Mouse (Mus musculus): ENCODE results near the gene Fgd6. TPM values are rescaled to one million over a fixed set of nuclear protein-coding genes. Genes with fewer than 3 reads are reported as not detected.

The Fgd6 gene
- polyA plus RNA-seq, 1 experiment = 5.4 TPM

DNA sequence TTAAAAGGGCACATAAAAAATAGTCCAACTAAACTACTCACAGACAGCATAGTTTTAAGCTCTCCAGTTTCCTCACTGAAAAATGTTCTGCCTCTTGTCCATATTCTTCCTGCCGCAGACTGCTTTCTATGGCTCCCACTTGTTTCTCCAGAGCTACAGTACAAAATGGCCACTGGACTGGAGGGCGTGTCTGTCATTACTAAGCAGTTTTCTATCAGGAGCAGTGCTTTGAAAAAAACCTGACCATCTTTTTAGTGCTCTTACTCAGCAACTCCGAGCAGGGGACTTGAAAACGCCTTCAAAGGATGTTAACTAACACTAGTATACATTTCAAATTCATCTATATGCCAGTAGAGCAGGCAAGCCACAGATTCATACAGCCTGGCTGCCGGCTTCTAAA is 15.2 kb upstream of the Fgd6 start:
- no peak for TF ChIP-seq POLR2A (IDR thresholded peaks at IDR 0.05; ENCODE audit: borderline replicate concordance, extremely low read depth, insufficient read depth, insufficient read length, poor library complexity, severe bottlenecking)
- no peak for TF ChIP-seq CTCF (IDR thresholded peaks at IDR 0.05; ENCODE audit: borderline replicate concordance, extremely low read depth, insufficient read depth, insufficient read length)
- DNase-seq (ENCODE audit: low read depth) = no peak

DNA sequence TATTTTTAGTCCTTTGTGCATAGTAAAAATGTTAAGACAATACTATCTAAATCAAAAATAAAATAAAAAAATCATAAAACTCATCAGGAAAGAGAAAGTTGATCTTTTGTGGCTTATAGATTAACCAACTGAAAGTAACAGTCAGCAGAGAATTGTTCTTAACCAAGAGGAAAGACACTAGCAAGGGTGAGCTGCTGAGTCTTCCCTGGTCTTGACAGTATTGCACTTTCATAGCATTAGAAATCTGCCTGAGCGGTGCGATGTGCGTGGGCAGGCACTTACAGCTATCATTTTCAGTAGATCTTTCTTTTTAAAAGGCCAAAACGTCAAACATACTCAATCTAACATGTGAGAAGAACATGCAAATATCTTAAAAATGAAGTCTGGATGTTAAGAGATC is 14.7 kb upstream of the Fgd6 start:
- no peak for TF ChIP-seq CTCF (IDR thresholded peaks at IDR 0.05; ENCODE audit: borderline replicate concordance, extremely low read depth, insufficient read depth, insufficient read length)
- no peak for TF ChIP-seq POLR2A (IDR thresholded peaks at IDR 0.05; ENCODE audit: borderline replicate concordance, extremely low read depth, insufficient read depth, insufficient read length, poor library complexity, severe bottlenecking)
- no peak for DNase-seq (ENCODE audit: low read depth)

DNA sequence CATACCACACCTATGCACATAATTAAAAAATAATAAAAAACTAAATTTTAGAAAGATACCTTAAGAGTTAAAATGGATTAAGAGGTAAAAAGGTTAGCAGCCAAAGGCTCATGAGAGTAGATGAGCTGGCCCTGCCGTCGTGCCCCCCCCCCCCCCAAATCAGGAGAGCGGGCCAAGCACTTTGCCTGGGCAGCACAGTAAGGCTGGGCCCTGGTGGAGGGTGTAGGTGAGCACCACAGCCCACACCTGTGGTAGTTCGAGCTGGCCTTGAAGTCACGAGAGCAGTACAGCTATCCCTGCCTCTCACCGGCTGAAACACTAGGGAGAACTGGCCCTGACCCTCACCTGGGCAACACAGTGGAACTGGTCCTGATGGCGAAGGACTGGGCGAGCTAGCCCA is 10.7 kb upstream of the Fgd6 start:
- no peak for DNase-seq (ENCODE audit: low read depth)
- TF ChIP-seq CTCF (IDR thresholded peaks at IDR 0.05; ENCODE audit: borderline replicate concordance, extremely low read depth, insufficient read depth, insufficient read length) (no peak), POLR2A (IDR thresholded peaks at IDR 0.05; ENCODE audit: borderline replicate concordance, extremely low read depth, insufficient read depth, insufficient read length, poor library complexity, severe bottlenecking) (no peak)

DNA sequence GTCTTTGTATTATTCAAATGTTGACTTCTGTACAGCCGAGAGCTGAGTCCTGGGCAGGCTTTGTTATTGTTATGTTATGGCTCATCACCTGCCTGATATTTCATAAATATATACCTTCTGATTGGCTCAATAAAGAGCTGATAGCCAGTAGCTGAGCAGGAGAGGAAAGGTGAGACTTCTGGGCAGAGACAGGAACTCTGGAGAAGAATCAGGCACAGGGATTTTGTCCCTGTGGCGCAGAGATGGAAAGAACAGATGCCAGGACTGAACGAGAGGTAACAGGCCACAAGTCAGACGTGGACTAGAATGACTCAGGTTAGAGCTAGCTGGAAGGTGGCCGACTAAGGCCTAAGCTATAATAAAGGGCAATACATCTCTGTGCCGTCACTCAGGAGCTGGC is 7.3 kb upstream of the Fgd6 start:
- TF ChIP-seq POLR2A (IDR thresholded peaks at IDR 0.05; ENCODE audit: borderline replicate concordance, extremely low read depth, insufficient read depth, insufficient read length, poor library complexity, severe bottlenecking) (no peak), CTCF (IDR thresholded peaks at IDR 0.05; ENCODE audit: borderline replicate concordance, extremely low read depth, insufficient read depth, insufficient read length) (no peak)
- DNase-seq (ENCODE audit: low read depth) = no peak

DNA sequence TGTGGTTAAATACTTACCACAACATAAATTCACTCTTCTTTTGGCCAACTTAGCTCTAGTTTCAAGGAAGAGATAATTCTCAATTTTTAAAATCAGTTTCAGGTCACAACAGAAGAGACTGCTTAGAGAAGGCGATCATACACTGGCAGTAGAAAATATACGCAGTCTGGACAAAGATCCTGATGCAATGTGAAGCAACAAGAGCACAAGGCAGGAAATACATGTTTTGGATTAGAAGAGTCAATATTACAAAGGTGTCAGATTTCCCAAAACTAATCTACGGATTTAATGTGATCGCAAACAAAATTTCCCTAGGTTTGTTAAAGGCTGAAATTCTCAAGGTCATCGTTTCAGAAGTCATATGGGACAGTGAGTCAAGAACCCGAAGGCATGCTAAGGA is 4.6 kb upstream of the Fgd6 start:
- DNase-seq (ENCODE audit: low read depth) = no peak
- no peak for TF ChIP-seq CTCF (IDR thresholded peaks at IDR 0.05; ENCODE audit: borderline replicate concordance, extremely low read depth, insufficient read depth, insufficient read length)
- TF ChIP-seq POLR2A (IDR thresholded peaks at IDR 0.05; ENCODE audit: borderline replicate concordance, extremely low read depth, insufficient read depth, insufficient read length, poor library complexity, severe bottlenecking) = no peak

DNA sequence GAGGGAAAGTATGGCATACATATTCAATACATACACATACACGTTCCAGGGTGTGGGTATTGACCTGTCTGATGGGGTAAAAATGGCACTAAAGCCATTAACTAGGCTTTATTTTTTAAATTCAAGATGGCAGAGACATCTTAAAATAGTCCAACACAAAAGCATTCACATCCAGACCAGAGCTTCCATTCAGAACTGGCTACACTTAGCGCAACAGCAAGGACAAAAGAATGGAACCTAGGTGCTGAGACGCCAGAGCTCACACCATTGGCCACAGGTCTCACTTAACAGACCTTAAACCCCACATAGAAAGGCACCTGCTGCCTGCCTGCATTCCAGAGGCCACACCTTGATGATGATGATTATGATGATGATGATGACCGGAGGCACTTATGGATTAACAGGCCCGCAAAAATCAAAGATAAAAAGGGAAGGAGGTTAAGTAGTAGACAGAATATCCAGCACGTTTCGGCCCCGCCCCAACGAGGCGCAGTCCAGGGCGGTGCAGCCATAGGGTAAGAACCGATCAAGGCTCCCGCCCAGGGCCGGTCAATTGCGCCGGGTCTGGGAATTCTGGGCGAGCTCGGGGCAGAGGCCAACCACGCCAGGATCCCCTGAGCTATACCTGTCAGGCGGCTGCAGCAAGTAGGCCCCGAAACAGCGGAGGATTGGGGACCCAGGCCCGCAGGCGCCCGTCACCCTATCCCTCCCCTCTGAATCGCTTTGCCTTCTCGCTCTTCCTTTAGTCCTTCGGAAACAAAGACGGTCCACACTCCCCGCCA is 734 bp upstream of the Fgd6 start:
- peak; percentile 63 for DNase-seq (ENCODE audit: low read depth)
- no peak for TF ChIP-seq CTCF (IDR thresholded peaks at IDR 0.05; ENCODE audit: borderline replicate concordance, extremely low read depth, insufficient read depth, insufficient read length)

DNA sequence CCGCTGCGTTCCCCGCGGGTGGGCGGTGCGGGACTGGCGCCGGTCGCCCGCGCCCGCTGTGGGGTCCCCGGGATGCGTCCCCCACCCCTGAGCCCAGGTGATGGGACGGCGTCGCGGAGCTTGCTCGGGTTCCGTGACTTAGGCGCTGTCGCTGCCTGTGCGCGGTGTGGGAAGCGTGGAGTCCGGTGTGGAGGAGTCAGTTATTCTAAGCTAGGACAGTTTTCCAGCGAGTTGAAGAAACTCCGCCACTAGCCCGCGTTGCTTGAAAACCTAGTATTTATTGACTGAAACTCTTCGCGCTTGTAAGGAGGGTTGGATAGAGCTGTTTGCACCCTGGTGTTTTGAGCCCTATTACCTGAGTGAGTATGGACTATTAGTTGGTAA is 566 bp downstream of the Fgd6 start:
- TF ChIP-seq POLR2A (IDR thresholded peaks at IDR 0.05; ENCODE audit: borderline replicate concordance, extremely low read depth, insufficient read depth, insufficient read length, poor library complexity, severe bottlenecking) = no peak
- no peak for TF ChIP-seq CTCF (IDR thresholded peaks at IDR 0.05; ENCODE audit: borderline replicate concordance, extremely low read depth, insufficient read depth, insufficient read length)
- DNase-seq (ENCODE audit: low read depth) = peak; percentile 61

DNA sequence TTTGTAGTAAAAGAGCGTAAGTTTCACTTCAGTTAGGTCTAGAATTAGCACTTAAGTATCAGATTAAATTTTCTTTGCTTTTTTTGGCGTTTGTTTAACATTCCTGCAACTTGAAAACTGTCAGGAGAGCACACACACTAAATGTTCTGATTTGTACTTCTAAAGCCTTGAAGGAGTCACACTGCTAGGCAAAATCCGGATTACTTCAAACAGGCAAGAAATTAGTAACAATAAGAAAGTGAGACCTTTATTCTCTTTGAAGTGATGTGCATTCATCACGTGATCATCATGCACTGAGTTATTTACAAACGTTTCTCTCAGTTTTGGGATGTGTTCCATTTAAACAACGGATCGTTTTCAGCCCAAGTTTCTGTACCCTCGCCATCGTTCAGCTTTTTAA is 1.4 kb downstream of the Fgd6 start:
- no peak for DNase-seq (ENCODE audit: low read depth)

DNA sequence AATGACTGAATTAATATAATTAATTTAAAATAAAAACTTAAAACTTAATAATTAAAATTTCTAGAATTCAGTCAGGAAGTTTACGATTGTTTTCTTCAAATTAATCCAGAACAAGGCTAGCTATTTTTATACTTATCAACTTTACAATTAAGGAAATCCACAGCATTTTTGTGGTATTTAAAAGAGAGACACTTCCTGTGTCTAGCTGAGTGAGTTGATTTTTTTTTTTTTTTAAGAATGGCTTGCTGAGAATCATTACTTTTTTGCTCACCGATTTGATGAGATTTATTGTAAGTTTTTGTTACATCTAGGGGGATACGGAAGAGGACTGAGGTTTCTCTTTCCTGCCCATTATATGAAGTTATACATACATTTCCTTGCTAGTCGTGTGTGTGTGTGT is 1.8 kb downstream of the Fgd6 start:
- DNase-seq (ENCODE audit: low read depth) = no peak
- no peak for TF ChIP-seq CTCF (IDR thresholded peaks at IDR 0.05; ENCODE audit: borderline replicate concordance, extremely low read depth, insufficient read depth, insufficient read length)
- TF ChIP-seq POLR2A (IDR thresholded peaks at IDR 0.05; ENCODE audit: borderline replicate concordance, extremely low read depth, insufficient read depth, insufficient read length, poor library complexity, severe bottlenecking) = no peak

More for the DNA sequence above, 1.4 kb downstream of the Fgd6 start:
- no peak for TF ChIP-seq POLR2A (IDR thresholded peaks at IDR 0.05; ENCODE audit: borderline replicate concordance, extremely low read depth, insufficient read depth, insufficient read length, poor library complexity, severe bottlenecking)
- TF ChIP-seq CTCF (IDR thresholded peaks at IDR 0.05; ENCODE audit: borderline replicate concordance, extremely low read depth, insufficient read depth, insufficient read length) = no peak

DNA sequence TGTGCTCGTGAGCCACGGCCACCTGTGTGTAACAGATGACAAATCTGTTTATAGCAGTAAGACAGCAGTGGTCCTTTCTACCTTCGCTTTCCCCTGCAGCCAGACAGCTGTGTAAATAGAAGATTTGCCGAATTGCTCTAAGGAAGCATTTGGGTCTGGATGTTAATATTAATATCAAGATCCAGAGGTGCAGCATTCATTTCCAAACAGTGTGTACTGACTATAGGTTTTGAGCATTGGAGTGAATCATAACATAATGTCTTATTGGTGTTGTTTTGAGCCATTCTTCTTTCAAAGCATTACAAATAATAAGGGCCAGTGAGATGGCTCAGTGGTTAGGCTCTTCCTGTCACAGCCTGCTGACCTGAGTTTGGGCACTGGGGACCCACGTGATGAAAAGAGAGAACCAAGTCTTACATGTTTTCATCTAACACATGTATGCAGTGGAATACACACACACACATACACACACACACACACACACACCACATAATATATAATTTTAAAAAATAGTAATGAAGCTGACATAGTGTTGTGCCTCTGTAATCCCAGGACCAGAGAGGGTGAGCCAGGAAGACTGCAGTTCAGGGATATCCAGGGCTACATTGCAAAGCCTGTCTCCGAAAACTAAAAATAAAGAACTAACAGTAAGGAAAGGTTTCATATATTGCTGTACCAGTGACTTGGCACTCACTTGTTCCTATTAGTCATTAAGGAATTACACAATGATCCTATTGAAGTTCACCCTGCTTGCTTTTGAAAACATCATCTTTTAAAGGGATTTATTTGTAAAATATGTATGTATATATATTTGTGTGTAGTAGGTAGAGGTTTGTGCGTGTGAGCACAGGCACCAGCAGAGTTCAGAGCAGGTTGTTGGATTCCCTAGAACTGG is 2.8 kb downstream of the Fgd6 start:
- TF ChIP-seq CTCF (IDR thresholded peaks at IDR 0.05; ENCODE audit: borderline replicate concordance, extremely low read depth, insufficient read depth, insufficient read length) (no peak), POLR2A (IDR thresholded peaks at IDR 0.05; ENCODE audit: borderline replicate concordance, extremely low read depth, insufficient read depth, insufficient read length, poor library complexity, severe bottlenecking) (no peak)
- DNase-seq (ENCODE audit: low read depth) = no peak

DNA sequence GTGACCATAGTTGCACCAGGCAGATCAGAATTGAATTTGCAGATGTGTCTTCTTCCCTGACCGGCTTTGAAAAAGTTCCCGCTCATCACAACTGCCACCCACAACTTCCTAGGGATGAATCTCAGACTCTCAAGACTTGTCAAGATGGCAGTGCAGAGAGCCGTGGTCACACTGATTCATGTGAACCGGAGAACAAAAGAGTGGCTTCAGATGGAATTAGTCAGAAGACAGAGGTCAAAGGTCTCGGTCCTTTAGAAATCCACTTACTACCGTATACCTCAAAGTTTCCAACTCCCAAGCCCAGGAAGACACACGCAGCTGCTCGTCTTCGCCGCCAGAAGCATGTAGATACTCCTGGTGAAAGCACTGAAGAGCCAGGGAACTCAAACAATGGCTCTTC is 8.1 kb downstream of the Fgd6 start:
- TF ChIP-seq CTCF (IDR thresholded peaks at IDR 0.05; ENCODE audit: borderline replicate concordance, extremely low read depth, insufficient read depth, insufficient read length) = no peak
- TF ChIP-seq POLR2A (IDR thresholded peaks at IDR 0.05; ENCODE audit: borderline replicate concordance, extremely low read depth, insufficient read depth, insufficient read length, poor library complexity, severe bottlenecking) = no peak
- DNase-seq (ENCODE audit: low read depth) = no peak

DNA sequence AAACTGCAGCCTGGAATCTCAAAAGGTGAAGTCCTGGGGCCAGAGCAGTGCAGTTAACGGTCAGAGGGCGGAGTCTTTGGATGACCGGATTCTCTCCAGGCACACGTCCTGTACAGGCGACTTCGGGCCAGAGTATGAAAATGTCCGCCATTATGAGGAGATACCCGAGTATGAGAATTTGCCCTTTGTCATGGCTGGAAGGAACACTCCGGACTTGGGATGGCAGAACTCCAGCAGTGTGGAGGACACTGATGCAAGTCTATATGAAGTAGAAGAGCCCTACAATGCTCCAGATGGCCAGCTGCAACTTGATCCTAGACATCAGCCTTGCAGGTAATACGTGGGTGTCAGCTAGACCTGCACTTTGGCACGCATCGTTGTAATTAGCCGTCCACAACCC is 9.5 kb downstream of the Fgd6 start:
- TF ChIP-seq POLR2A (IDR thresholded peaks at IDR 0.05; ENCODE audit: borderline replicate concordance, extremely low read depth, insufficient read depth, insufficient read length, poor library complexity, severe bottlenecking) (no peak), CTCF (IDR thresholded peaks at IDR 0.05; ENCODE audit: borderline replicate concordance, extremely low read depth, insufficient read depth, insufficient read length) (no peak)
- no peak for DNase-seq (ENCODE audit: low read depth)
